Mouse (Mus musculus) gastrocnemius, adult 18-20 months (tissue): Measurements from ENCODE around the gene Man1a. TPM values are rescaled to one million over a fixed set of nuclear protein-coding genes. Genes with fewer than 3 reads are reported as not detected.

Experiments used
- DNase-seq: peaks from one replicate; pipeline ENCODE4 v3.0.0; 2021; ENCODE audit warnings: low spot score
- total RNA-seq, 2 experiments: library from RNA; stranded (reverse); gene quantifications; 2 replicates each; pipeline ENCODE4 v1.2.3; 2021

Gene Man1a
- total RNA-seq, 2 experiments from 2014 or later: 7.1 to 8.9 TPM

GRCm38 (mm10) chr10:54062835-54063234, 13.6 kb downstream of the Man1a start:
- DNase-seq: no peak

GRCm38 (mm10) chr10:54061159-54061558, 15.2 kb downstream of the Man1a start:
- DNase-seq: no peak

- no peak for DNase-seq
Observed at GRCm38 (mm10) chr10:54060587-54060986, 15.8 kb downstream of the Man1a start.

- no peak for DNase-seq
Observed at GRCm38 (mm10) chr10:54059679-54060249, 16.6 kb downstream of the Man1a start.

GRCm38 (mm10) chr10:54059092-54059496, 17.3 kb downstream of the Man1a start:
- no peak for DNase-seq

- no peak for DNase-seq
Observed at GRCm38 (mm10) chr10:54058657-54059056, 17.8 kb downstream of the Man1a start.

- no peak for DNase-seq
Observed at GRCm38 (mm10) chr10:54054188-54054587, 22.2 kb downstream of the Man1a start.

- no peak for DNase-seq
Observed at GRCm38 (mm10) chr10:54047885-54048284, 28.5 kb downstream of the Man1a start.

GRCm38 (mm10) chr10:54043358-54043757, 33.1 kb downstream of the Man1a start:
- no peak for DNase-seq

GRCm38 (mm10) chr10:54042212-54042840, 34.1 kb downstream of the Man1a start:
- no peak for DNase-seq

GRCm38 (mm10) chr10:54040261-54041165, 35.9 kb downstream of the Man1a start:
- peak; percentile 25 for DNase-seq

GRCm38 (mm10) chr10:54039754-54040153, 36.7 kb downstream of the Man1a start:
- DNase-seq: no peak

GRCm38 (mm10) chr10:54038734-54039133, 37.7 kb downstream of the Man1a start:
- no peak for DNase-seq

GRCm38 (mm10) chr10:54038180-54038579, 38.2 kb downstream of the Man1a start:
- DNase-seq: no peak

- DNase-seq: no peak
Observed at GRCm38 (mm10) chr10:54037348-54038010, 38.9 kb downstream of the Man1a start.

- DNase-seq: no peak
Observed at GRCm38 (mm10) chr10:54035586-54035985, 40.8 kb downstream of the Man1a start.

GRCm38 (mm10) chr10:54034779-54035178, 41.6 kb downstream of the Man1a start:
- no peak for DNase-seq

- DNase-seq: peak; percentile 51
Observed at GRCm38 (mm10) chr10:54032316-54033092, 43.9 kb downstream of the Man1a start.

- no peak for DNase-seq
Observed at GRCm38 (mm10) chr10:54028866-54029265, 47.5 kb downstream of the Man1a start.

- no peak for DNase-seq
Observed at GRCm38 (mm10) chr10:54026738-54027427, 49.5 kb downstream of the Man1a start.
